Mouse (Mus musculus): ENCODE data around the gene Tns1.

Gene Tns1

DNA sequence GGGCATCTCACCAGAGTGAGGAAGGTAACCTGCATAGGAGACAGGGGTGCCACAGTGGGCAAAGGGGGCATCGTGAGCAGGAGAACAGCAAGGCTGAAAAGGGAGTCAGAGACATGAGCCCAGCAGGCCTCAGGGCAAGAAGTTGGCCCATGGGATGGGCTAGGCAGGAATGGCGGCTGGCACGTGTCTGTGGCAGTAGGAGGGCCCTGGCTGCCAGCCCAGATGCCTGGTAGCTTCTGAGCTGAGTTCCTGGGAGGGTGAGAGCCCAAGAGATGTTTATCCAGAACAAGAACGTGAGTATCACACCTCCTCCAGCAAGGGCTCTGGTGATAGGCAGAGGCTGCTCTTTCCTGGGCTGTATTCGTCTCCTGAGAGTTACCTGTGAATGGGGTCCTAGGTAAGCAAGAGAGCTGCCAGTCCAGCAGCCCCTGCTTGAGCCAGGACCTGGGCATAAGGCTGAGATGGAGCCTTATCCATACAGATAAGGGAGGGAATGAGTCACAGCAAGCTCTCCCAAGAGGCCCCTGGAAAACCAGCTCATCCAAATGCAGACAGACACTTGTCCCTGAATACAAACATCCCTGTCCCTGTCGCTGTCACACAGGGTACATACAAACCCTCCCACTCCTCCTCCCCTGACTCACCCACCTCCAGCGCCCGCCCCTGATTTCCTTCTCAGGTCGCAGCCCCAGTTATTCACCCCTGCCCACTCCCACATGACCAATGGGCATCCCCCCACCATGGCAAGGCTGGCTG lies 2.2 kb downstream of the Tns1 start:
- peak; percentile 93 to 94 for DNase-seq

GRCm38 (mm10) chr1:74121138-74121537 lies 3.1 kb downstream of the Tns1 start:
- DNase-seq, result no peak

GRCm38 (mm10) chr1:74119115-74119514 lies 5.1 kb downstream of the Tns1 start:
- DNase-seq, result peak; percentile 54 to 56

DNA sequence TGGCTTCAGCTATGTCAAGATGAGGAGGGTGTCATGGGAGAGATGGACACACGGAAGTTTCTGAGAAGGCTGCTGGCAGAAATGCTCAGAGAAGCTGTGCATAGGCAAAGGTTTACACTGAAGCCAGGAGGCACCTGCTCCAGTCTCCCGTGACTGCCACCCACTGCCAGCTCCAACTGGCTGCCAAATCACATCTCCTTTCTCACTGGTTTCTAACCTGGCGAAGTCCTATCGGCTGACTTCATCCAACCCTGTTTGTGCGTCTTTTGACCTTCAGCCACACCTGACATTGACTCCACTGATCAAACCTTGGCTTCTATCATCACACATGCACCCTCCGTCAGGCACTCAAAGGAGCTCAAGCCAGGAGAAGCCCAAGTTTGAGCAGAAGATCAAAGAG lies 6.4 kb downstream of the Tns1 start:
- DNase-seq, result peak; percentile 50 to 53

GRCm38 (mm10) chr1:74113071-74113470 lies 11.2 kb downstream of the Tns1 start:
- peak in 1 of 2 experiments; percentile 14 for DNase-seq

- DNase-seq, result no peak
Observed at GRCm38 (mm10) chr1:74111696-74112030, 12.6 kb downstream of the Tns1 start.

- DNase-seq, result peak; percentile 55 to 65
Observed at GRCm38 (mm10) chr1:74110932-74111695, 13.1 kb downstream of the Tns1 start.

GRCm38 (mm10) chr1:74109670-74110069 lies 14.6 kb downstream of the Tns1 start:
- no peak for DNase-seq

GRCm38 (mm10) chr1:74107931-74108618 lies 16.2 kb downstream of the Tns1 start:
- peak; percentile 74 to 75 for DNase-seq

DNA sequence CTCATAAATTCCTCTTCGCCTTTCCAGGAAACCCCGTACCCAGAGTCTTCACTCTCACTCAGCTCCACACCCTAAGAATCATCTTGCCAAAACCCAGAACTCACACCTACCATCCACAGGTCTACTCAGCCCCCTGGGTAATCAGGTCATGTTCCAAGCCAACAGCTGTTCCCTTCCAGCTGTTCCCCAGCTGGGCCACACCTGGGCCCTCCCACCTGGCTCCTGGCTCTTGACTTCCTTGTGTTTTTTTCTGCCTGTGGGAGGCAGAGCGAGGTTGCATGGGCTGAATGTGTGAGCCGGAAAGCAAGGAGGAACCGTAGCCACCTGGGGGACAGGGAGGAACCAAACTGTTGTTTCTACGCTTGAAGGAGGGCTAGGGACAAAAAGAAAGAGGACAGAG lies 18.0 kb downstream of the Tns1 start:
- DNase-seq, result no peak

- DNase-seq, result peak; percentile 84
Observed at GRCm38 (mm10) chr1:74105660-74106059, 18.6 kb downstream of the Tns1 start.

DNA sequence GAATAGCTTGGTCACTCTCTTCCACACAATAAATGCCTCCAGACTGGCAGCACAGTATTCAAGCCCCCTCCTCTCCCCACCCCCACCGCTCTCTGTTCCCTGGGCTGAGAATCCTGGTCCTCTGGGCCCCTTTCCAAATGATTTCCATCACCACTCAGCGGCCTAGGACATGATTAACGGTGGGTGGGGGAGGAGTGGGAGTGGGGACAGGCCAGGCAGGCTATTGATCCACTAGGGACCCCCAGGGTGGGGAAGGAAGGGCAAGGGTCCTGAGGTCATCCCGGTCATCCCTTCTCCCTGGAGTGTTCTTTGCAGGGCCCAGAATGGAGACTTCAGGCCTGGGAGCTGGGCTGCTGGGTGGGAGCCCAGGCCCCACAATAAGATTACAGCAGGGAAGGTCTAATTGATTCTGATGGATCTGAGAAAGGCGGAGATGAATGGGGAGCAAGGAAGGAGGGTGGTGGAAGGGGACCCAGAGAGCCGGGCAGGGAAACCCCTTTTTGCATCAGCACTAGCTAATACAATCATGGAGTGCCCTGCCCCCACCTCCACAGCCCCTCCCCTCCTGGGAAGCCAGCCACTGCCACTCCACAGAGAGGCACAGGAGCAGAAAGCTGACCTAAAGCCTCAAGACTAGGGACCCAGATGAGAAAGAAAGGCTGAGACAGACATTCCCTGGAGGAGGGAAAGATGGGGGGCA lies 20.4 kb downstream of the Tns1 start:
- no peak for DNase-seq

GRCm38 (mm10) chr1:74099001-74099435 lies 25.2 kb downstream of the Tns1 start:
- peak; percentile 49 to 72 for DNase-seq

GRCm38 (mm10) chr1:74098004-74099000 lies 25.9 kb downstream of the Tns1 start:
- DNase-seq, result peak in 1 of 2 experiments; percentile 71

GRCm38 (mm10) chr1:74095728-74096127 lies 28.5 kb downstream of the Tns1 start:
- DNase-seq, result no peak

- DNase-seq, result peak; percentile 58 to 75
Observed at GRCm38 (mm10) chr1:74095296-74095695, 29.0 kb downstream of the Tns1 start.

DNA sequence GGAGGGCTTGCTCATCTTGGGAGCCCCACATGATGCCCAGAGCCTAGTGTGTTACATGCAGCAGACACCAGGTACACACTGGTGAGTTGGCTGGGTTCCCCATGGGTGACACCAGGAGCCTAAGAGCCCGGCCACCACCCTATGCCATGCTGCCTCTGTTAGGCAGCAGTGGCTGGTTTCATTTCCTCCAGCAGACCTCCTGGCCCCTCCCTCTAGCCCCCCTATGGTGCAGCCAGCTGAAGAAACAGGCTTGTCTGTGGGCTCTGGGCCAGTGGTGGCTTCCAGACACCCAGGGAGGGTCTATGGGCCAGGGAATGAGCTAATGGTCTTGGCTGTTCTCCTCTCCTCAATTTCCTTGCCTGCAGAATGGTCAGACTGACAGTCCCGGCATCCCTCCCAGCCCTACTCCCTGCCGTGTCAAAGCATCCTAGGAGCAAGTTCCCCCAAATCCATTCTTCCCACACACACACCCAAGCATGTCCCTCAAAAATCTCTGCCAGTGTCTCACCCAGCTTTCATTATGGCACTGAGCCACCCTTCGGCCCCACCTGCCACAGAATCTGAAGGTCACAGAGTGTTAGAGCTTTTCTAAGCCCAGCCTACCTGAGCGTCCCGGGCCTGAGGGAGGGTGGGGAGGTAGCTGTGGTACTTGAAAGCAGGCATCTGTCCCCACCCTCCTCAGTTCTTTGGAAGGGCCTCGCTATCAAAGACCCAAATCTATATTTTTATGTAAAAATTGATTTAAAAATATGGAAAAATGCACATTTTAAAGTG lies 29.6 kb downstream of the Tns1 start:
- peak in 1 of 2 experiments; percentile 59 for DNase-seq

DNA sequence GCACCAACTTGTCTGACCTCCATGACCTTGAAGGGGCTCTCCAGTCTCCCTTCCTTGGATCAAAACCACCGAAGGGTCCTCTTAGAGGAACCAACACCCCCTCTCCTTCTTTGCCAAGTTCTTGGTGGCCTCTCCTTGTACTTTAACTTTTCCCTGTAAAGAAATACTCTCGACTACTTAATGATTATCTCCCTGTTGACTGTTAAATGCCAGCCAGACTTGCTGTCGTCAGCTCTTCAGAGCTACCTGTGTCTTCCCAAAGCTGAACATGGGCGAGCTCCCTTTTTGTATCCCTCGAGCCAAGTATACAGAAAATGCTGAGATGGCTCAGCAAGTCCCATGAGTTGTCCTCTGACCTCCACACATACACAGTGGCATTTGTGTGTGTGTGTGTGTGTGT lies 30.8 kb downstream of the Tns1 start:
- peak in 1 of 2 experiments; percentile 75 for DNase-seq

DNA sequence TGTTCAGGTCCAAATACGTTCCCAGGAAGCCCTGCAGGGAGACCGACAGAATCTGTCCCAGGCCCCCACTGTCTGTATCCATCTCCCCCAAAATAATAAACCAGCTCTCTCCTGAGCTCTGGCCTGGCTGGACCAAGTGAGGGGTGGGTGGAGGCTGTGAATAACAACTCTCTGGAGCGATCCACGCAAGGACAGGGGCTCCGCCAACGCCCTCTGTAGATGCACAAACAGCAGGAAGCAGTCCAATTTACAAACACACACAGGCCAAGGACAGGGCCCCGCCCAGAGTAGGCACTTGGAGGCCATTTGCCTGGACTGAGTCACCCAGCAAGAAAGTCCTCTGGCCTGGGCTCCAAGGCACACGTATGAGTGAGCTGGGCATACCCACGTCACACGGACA lies 32.0 kb downstream of the Tns1 start:
- peak; percentile 57 to 64 for DNase-seq

GRCm38 (mm10) chr1:74091611-74092224 lies 32.5 kb downstream of the Tns1 start:
- DNase-seq, result no peak
